Mouse (Mus musculus) heart, postnatal 10 days (tissue): ENCODE measurements at regions not wholly inside any gene's neighbourhood (a gene's known extent, or its start where the extent isn't known, plus 50 kb on each side); places are given as distances from the start of the nearest gene placed in this dataset.
"Not testable (repeated sequence)": the region's sequence is repeated elsewhere in the genome, so short reads cannot be mapped to it uniquely, and the experiment has no call there.

ENCODE experiments used
- DNase-seq, 2 experiments: peaks; one replicate each; pipeline ENCODE4 v3.0.0; 2021
- intact Hi-C: fragments of 180-260 bp; cut with DNase I; formaldehyde crosslinking; loops from one replicate; pipeline ENCODE4 v1.15.1; 2025

DNA sequence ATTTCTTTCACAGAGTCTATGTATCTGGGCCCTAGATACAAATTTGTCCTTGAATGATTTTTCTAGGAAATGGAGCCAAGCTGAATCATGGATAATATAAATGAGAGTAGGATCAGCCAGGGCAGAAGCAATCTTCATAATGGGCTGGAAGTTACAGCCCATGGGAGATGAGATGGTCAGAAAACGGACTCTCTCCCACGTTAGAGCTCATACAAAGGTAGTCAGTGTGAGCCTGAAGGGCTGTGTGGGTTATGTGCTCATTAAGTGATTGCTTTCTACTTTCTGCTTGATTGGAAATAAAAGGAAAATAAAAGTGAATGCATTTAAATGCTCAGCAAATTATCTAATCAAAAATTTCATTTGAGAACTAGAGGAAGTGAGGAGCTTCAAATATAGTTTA is 2017.1 kb upstream of the Pcdh20 start:
- DNase-seq = no peak
- intact Hi-C loops = no loop called here

DNA sequence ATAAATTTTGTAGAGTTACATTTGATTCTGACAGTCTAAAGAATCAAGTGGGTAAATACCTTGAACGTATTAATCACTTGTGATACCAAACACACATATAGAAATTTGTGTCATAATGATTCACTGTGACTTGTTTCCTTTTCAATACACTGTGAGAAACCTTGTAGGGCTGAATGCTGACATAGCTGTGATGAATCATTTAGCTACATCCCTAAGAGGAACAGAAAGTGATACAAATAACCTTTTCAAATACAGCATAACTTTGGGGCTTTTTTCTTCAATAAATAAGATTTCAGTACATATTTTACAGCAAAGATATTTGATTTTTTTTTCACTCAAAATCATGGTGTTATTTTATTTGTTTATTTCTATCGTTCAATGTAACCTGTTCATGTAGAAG is 1976.8 kb upstream of the Pcdh20 start:
- no peak for DNase-seq
- intact Hi-C loops = no loop called here

DNA sequence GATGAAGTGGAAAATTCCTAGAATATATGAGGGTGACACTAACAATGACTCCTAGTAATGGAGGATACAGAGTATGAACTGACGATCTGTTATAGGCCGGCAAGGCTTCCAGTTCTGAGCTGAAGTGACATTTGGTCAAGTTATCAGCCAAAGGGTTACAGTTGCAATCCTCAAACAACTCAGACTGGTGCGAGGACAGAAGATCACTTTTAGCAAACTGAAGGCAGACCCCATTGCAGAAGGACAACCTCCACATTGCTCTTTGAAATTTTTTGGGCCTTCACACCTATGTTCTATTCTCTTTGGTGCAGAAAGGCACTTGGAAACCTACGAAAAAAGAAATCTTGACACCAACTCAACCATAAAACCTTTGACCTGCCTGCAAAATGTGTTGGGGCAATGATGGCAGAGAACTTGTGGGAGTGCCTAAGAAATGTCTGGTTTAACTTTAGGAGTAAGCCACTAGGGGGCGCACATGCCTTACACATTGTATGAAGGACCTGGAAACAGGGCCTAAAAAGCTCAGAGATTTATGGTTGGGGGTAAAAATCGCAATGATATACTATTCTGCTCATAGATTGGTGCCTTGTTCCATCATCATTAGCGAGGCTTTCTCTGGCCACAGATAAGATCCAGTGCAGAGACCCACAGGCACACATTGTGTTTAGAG is 1961.8 kb upstream of the Pcdh20 start:
- peak; percentile 33 to 63 for DNase-seq
- intact Hi-C loops = no loop called here

DNA sequence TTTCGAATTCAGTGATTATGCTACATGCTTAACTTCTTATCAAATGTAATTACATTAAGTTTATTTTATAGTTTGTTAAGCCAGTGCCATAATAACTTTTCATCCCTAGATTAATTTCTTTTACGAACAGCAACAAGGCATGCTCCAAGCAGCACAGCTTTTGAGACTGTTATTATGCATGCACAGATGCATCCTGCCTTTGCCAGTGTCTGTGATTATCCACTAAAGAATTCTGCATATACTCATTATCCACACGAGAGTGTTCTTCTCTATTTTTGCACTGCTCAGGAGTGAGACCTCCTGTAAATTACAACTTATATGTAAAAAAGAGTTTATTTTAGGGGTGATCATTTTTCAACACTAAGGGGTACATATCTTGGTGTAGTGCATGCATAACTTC is 1941.5 kb upstream of the Pcdh20 start:
- intact Hi-C loops = no loop called here
- DNase-seq = no peak

DNA sequence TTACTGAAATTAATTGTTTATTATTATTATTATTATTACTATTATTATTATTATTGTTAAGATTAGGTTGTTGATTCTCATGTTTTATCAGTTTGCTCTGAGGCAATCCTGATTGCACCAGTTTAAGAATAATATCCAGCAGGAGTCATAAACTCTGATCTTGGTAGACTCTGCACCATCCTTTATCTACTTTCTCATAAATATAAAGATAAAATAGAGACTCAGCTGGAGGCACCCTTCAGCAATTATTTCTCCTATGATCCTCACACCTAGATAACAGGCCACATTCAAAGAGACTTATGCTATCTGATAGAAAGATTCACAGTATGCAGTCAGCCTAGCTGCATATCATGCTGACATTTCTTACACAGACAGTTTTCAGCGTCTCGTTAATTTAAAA is 1935.2 kb upstream of the Pcdh20 start:
- no peak for DNase-seq
- intact Hi-C loops = no loop called here

DNA sequence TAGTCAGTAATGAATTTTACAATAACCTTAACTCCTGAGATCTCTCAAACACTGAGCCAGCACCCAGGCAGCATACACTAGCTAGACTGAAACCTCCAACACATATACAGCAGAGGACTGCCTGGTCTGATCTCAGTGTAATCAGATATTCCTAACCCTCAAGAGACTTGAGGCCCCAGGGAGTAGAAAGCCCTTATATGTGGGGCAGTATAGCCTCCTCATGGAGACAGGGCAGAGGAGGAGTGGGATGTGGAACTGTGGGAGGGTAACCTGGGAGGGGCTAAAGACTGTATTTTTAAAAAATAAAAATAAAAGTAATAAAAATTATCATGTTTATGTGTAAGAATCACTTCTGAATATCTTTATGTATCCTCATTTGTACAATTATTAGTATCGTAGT is 1934.3 kb upstream of the Pcdh20 start:
- intact Hi-C loops = no loop called here
- no peak for DNase-seq

DNA sequence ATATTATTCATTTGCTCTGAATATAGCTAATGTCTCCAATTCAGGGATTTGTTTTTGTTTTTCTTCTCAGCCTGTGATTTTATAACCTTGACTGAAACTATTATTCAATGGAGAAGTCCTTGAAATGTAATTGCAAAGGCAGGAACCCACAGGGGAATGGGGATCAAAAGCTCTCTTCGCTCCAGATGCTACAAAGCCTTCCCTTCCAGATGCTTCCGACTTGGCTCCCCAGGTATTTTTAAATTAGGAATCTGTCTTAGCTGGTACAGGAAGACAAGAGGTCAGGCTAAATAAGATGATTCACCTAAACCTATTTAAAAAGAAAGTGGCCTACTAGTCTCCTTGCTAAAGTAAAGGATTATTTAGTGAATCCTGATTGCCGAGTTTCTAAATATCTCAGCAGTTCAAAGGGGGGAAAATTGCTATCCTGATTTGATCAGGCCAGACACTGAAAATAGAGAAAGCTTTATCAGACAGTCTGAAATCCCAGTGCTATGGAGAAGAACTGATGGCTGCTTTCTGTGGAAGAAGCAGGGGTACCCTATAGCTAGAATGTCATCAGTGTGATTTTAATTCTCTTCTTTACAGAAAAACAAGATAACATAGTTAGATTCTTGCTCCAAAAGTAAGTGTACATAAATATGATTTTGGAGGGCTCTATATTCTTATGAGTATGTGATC is 1896.2 kb upstream of the Pcdh20 start:
- intact Hi-C loops = no loop called here
- no peak for DNase-seq

DNA sequence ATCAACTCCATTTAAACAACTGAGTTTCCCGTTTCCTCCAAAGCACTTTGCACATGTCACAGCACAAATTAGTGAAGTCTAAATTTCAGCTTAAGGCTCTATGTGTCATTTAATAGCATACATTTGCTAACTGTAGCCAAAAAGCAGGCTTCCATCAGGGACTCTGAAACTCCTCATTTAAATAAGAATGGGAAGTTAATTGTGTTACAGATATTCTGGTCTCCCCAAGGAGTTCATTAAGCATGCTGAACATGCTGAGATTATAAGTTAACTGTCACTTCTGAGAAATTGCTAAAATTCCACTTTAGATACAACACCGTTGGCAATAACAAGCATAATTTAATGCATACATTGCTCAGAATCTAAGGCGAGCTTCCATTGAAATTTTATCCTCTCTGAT is 1863.3 kb upstream of the Pcdh20 start:
- intact Hi-C loops = no loop called here
- no peak for DNase-seq

DNA sequence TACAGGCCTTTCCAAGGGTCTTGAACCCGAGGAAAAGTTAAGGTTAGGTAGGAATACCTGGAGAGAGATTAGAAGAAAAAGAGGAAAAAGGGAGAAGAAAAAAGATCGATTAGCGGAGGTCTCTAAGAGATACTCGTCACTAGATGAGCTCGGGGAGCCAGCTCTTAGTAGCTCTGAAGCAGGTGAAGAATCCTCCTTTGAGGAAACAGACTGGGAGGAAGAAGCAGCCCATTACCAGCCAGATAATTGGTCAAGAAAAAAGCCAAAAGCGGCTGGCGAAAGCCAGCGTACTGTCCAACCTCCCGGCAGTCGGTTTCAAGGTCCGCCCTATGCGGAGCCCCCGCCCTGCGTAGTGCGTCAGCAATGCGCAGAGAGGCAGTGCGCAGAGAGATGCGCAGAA is 1824.3 kb upstream of the Pcdh20 start:
- intact Hi-C loops = not testable (repeated sequence)
- peak; percentile 7 to 14 for DNase-seq

DNA sequence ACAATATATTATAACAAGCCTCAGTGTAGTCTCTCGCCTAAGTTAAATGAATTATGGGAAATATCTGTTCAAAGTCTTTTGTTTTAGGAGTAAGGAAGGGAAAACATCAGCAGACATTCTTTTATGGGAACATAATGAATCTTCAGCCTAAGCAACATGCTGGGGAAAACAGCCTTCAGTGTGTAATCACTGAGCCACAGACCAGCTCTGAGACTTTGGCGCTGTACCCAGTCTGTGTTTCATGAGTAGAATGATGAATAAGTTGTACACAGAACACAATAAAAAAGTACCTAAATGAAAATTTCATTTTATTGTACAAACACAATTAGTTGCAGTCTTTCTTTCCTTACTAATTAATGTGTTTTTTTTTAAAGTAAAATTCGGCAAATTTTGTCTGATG is 1774.8 kb upstream of the Pcdh20 start:
- intact Hi-C loops = no loop called here
- no peak for DNase-seq

DNA sequence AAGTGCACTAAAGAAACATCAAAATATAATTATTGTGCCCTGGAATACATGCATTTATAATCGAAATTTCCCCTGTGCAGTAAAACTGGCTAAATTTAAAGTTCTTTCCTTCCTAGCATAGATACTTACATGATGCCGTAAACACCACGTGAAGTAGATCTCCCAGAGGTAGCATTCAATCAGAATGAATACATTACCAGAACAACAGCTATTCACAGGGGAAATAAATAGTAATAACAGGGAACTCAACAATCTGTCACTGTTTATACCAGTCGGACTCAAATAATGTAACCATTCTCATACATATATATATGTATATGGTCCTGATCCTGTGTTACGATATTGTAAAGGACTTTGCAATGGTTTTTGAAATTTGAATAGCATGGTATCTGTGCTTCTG is 1761.5 kb upstream of the Pcdh20 start:
- DNase-seq = no peak
- intact Hi-C loops = no loop called here

DNA sequence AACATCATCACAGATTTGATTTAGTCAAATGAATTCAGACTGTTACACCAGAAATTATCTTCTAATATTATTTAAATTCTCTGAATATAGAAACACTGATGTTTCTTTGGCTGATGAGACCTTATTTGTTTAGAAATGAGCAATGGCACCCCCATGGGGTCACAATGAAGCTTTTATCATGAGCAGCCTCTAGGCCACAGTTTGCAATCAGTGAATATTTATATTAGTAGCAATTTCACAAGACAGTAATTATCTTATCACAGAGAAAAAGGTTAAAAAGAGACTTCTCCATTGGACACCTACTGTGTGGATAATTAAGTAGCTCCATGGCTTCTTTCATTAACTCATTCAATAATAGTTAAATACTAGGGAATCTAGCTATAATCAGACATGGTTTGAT is 1729.1 kb upstream of the Pcdh20 start:
- DNase-seq = no peak
- intact Hi-C loops = no loop called here

DNA sequence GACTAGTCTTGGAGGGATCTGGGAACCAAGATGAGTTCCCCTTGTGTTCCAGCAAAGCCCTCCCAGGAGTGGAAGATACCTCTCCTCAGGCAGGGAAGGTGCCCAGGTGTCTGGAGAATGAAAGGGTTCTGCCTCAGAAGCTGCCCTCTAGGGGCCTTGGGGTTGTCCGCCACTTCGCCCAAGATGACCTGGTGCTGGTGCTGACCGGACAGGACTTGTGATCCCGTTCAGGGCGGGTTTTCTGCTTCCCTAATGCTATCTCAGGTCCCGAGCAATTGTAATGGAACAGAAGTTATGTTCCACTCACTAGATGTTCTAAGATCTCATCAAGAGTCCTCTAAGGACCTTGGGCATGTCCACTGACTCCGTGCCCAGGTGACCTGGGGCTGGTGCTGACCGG is 1726.6 kb upstream of the Pcdh20 start:
- intact Hi-C loops = no loop called here
- DNase-seq = no peak

DNA sequence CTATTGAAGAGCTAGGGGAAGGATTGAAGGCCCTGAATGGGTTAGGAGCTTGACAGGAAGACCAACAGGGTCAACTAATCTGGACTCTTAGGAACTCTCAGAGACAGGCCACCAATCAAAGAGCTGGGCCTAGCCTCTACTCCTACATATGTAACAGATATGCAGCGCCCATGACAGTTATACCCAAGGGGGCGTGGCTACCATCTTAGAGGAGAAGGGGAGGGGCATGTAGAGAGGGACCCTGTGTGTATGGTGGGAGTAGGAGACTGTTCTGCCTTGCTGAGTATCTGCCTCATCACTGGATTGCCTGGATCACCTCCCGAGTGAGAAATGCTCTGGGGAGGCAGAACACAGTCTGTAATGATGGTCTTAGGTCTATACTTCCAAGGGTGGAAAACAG is 1701.5 kb upstream of the Pcdh20 start:
- intact Hi-C loops = no loop called here

More for the DNA sequence above, 1701.5 kb upstream of the Pcdh20 start:
- DNase-seq = no peak
